Mouse (Mus musculus): ENCODE data around the gene Chsy1. TPM values are rescaled to one million over a fixed set of nuclear protein-coding genes. Genes with fewer than 3 reads are reported as not detected.

The Chsy1 gene
- polyA plus RNA-seq, 1 experiment = not detected

GRCm38 (mm10) chr7:66142514-66142913 is 33.2 kb downstream of the Chsy1 start:
- TF ChIP-seq CTCF (IDR thresholded peaks at IDR 0.05; ENCODE audit: insufficient read depth, low read depth, low read length) = no peak
- no peak for TF ChIP-seq POLR2A (IDR thresholded peaks at IDR 0.05; ENCODE audit: insufficient read depth, low read depth, low read length)
- WGBS = 59% methylated on average over 7 of the region's 7 CpGs
- Histone ChIP-seq H3K27ac (ENCODE audit: insufficient read depth, low read depth, low read length) (no peak overlapping the region), H3K4me3 (ENCODE audit: insufficient read depth, low read depth, low read length) (no peak overlapping the region), H3K4me1 (ENCODE audit: control insufficient read depth, insufficient read depth, low read length) (peaks cover 19% of the 10 kb centered on the region)

GRCm38 (mm10) chr7:66144543-66144942 is 35.2 kb downstream of the Chsy1 start:
- Histone ChIP-seq H3K4me1 (ENCODE audit: control insufficient read depth, insufficient read depth, low read length) (peaks cover 22% of the 10 kb centered on the region), H3K27ac (ENCODE audit: insufficient read depth, low read depth, low read length) (no peak overlapping the region), H3K4me3 (ENCODE audit: insufficient read depth, low read depth, low read length) (no peak overlapping the region)
- WGBS = 80% methylated on average over 2 of the region's 2 CpGs
- TF ChIP-seq POLR2A (IDR thresholded peaks at IDR 0.05; ENCODE audit: insufficient read depth, low read depth, low read length) (no peak), CTCF (IDR thresholded peaks at IDR 0.05; ENCODE audit: insufficient read depth, low read depth, low read length) (no peak)

DNA sequence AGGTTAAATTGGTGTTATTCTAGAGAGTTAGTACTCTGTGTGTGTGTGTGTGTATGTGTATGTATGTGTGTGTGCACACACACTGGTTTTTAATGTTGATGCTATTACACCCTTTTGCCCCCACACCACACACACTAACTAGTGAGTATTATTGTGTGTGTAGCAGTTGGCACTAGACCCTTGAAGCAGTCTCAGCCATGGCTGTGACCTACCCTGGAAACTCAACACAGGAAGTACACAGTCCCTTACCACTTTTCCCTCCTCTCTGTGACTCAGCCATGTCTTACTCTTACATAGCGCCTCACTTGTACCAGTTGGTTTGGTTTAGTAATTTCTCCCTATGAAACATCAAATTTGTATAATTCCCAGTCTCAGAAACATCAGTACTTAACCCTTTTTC is 37.8 kb downstream of the Chsy1 start:
- Histone ChIP-seq H3K4me3 (ENCODE audit: insufficient read depth, low read depth, low read length) (no peak overlapping the region), H3K4me1 (ENCODE audit: control insufficient read depth, insufficient read depth, low read length) (peaks cover 20% of the 10 kb centered on the region), H3K27ac (ENCODE audit: insufficient read depth, low read depth, low read length) (no peak overlapping the region)
- 83% methylated on average over 1 of the region's 1 CpGs for WGBS
- TF ChIP-seq CTCF (IDR thresholded peaks at IDR 0.05; ENCODE audit: insufficient read depth, low read depth, low read length) (no peak), POLR2A (IDR thresholded peaks at IDR 0.05; ENCODE audit: insufficient read depth, low read depth, low read length) (no peak)

DNA sequence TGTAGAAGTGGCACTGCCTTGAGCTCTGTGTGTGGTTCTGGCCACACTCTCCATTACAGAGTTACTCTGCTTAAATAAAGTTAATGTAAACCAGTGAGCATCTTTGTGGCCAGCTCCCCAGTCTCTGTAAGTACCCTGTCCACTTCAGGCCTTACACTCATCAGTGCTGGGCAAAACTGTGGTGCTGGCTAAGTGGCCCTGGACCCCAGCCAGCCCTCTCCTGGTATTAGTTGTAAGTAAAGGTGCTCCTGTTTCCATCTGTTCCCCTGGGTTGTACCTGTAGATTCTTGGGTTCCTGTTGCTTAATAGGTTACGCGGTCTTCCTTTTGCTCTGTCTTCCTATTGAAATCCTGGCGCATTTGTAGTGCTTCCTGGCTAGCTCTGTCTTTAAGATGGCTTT is 38.5 kb downstream of the Chsy1 start:
- WGBS = 100% methylated on average over 3 of the region's 3 CpGs
- H3K27ac ChIP-seq (ENCODE audit: insufficient read depth, low read depth, low read length) = no peak overlapping the region
- H3K4me3 ChIP-seq (ENCODE audit: insufficient read depth, low read depth, low read length) = no peak overlapping the region
- H3K4me1 ChIP-seq (ENCODE audit: control insufficient read depth, insufficient read depth, low read length) = peaks cover 20% of the 10 kb centered on the region
- TF ChIP-seq CTCF (IDR thresholded peaks at IDR 0.05; ENCODE audit: insufficient read depth, low read depth, low read length) (no peak), POLR2A (IDR thresholded peaks at IDR 0.05; ENCODE audit: insufficient read depth, low read depth, low read length) (no peak)

DNA sequence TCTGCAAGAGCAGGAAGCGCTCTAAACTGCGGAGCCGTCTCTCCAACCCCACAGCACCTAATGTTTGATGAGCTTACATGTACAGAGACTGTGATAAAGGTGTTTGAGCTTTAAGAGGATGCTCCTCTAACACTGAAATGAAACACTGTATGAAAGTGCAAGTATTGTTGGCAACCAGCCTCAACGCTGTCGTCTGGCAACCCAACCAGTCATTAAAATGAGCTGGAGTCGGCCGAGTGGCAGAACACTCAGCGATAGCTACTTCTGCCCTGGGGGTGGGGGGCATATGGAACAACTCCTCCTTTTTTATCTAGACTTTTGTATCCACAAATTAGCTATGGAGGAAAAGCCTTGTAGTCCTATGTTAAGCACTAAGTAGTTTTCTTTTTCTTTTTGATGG is 40.2 kb downstream of the Chsy1 start:
- TF ChIP-seq POLR2A (IDR thresholded peaks at IDR 0.05; ENCODE audit: insufficient read depth, low read depth, low read length) (no peak), CTCF (IDR thresholded peaks at IDR 0.05; ENCODE audit: insufficient read depth, low read depth, low read length) (no peak)
- 35% methylated on average over 8 of the region's 8 CpGs for WGBS
- H3K4me3 ChIP-seq (ENCODE audit: insufficient read depth, low read depth, low read length) = no peak overlapping the region
- H3K4me1 ChIP-seq (ENCODE audit: control insufficient read depth, insufficient read depth, low read length) = peaks cover 20% of the 10 kb centered on the region
- 0 out of 2 replicates have a peak overlapping the region, but pooled peaks have one; percentile 9 for H3K27ac ChIP-seq (ENCODE audit: insufficient read depth, low read depth, low read length)

DNA sequence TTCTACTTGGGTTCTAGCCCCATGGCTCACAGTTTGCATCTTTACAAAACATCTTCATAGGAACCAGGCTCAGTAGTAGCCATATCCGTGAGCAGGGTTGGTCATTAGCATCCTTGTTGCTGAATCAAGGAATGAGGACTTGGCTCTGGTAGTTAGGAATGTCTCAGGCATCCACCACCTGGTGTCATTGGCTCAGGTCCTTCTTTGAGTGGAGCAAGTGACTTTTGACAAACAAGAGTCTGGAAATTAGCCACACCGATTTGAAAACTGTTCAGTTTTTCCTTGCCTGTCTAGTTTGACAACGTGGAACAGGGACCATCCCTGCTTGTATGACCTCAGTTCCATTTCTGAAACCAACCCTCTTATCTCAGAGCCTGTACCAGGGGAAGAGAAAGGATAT is 41.1 kb downstream of the Chsy1 start:
- Histone ChIP-seq H3K4me1 (ENCODE audit: control insufficient read depth, insufficient read depth, low read length) (peaks cover 24% of the 10 kb centered on the region), H3K27ac (ENCODE audit: insufficient read depth, low read depth, low read length) (peak overlapping the region; percentile 36), H3K4me3 (ENCODE audit: insufficient read depth, low read depth, low read length) (no peak overlapping the region)
- 56% methylated on average over 3 of the region's 3 CpGs for WGBS
- TF ChIP-seq POLR2A (IDR thresholded peaks at IDR 0.05; ENCODE audit: insufficient read depth, low read depth, low read length) (no peak), CTCF (IDR thresholded peaks at IDR 0.05; ENCODE audit: insufficient read depth, low read depth, low read length) (no peak)

GRCm38 (mm10) chr7:66157413-66157812 is 48.1 kb downstream of the Chsy1 start:
- TF ChIP-seq POLR2A (IDR thresholded peaks at IDR 0.05; ENCODE audit: insufficient read depth, low read depth, low read length) (no peak), CTCF (IDR thresholded peaks at IDR 0.05; ENCODE audit: insufficient read depth, low read depth, low read length) (no peak)
- Histone ChIP-seq H3K4me1 (ENCODE audit: control insufficient read depth, insufficient read depth, low read length) (peaks cover 26% of the 10 kb centered on the region), H3K4me3 (ENCODE audit: insufficient read depth, low read depth, low read length) (no peak overlapping the region), H3K27ac (ENCODE audit: insufficient read depth, low read depth, low read length) (no peak overlapping the region)
- WGBS = 51% methylated on average over 9 of the region's 9 CpGs

- Histone ChIP-seq H3K27ac (ENCODE audit: insufficient read depth, low read depth, low read length) (no peak overlapping the region), H3K4me3 (ENCODE audit: insufficient read depth, low read depth, low read length) (no peak overlapping the region), H3K4me1 (ENCODE audit: control insufficient read depth, insufficient read depth, low read length) (peaks cover 24% of the 10 kb centered on the region)
- TF ChIP-seq CTCF (IDR thresholded peaks at IDR 0.05; ENCODE audit: insufficient read depth, low read depth, low read length) (no peak), POLR2A (IDR thresholded peaks at IDR 0.05; ENCODE audit: insufficient read depth, low read depth, low read length) (no peak)
- 85% methylated on average over 4 of the region's 4 CpGs for WGBS
Observed at GRCm38 (mm10) chr7:66157861-66158415, 48.6 kb downstream of the Chsy1 start.

DNA sequence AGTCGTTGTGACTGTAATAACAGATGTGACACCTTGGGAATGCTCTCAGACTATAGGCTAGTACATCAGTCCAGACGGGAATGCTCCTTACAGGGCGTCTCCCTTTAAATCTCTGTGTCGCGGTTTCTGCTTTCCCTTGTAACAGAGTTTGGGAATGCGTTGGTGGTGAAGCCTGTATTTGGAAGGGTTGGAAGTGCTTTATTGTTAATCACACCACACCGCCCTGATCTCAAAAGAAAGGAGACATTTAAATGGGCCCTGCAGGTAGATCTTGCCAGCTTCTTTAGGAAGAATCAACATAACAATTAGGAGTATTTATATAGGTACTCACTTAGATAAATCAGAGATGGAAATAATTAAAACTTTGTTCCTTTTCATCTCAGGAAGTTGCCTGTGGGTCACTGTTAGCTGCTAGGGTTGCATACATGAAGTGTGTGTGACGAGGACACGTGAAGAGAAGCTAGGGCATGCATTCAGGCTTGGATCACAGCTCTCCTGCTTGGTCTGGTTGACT is 49.4 kb downstream of the Chsy1 start:
- peaks cover 24% of the 10 kb centered on the region for H3K4me1 ChIP-seq (ENCODE audit: control insufficient read depth, insufficient read depth, low read length)
- H3K27ac ChIP-seq (ENCODE audit: insufficient read depth, low read depth, low read length) = no peak overlapping the region
- no peak overlapping the region for H3K4me3 ChIP-seq (ENCODE audit: insufficient read depth, low read depth, low read length)
- 53% methylated on average over 9 of the region's 9 CpGs for WGBS
- TF ChIP-seq CTCF (IDR thresholded peaks at IDR 0.05; ENCODE audit: insufficient read depth, low read depth, low read length) (no peak), POLR2A (IDR thresholded peaks at IDR 0.05; ENCODE audit: insufficient read depth, low read depth, low read length) (no peak)
